Mouse (Mus musculus) CH12.LX (cell line): ENCODE data around the gene Cd8a. TPM values are rescaled to one million over a fixed set of nuclear protein-coding genes. Genes with fewer than 3 reads are reported as not detected.
A peak's percentile ranks its signal among the peaks of the same experiment; 100 is the strongest.

ENCODE experiments used
- DNase-seq: peaks from one replicate; pipeline ENCODE4 v3.0.0-alpha.2; 2013; ENCODE audit errors: extremely low read depth
- H3K27ac ChIP-seq: 2 replicates; pipeline ENCODE4 v1.5.1; 2012; ENCODE audit warnings: low read depth, mild to moderate bottlenecking, control low read depth, moderate library complexity; ENCODE audit not compliant: insufficient read depth
- H3K27me3 ChIP-seq: replicated peaks from 2 replicates; pipeline ENCODE3; 2012; ENCODE audit warnings: inconsistent platforms
- H3K36me3 ChIP-seq, 2 experiments: replicated peaks in 1 of 2; 2 replicates each; pipeline versions ENCODE3 to v1.6.1; 2012; ENCODE audit warnings: inconsistent platforms in 1 of 2, low read length in 1 of 2, mild to moderate bottlenecking in 1 of 2, mixed read lengths in 1 of 2, moderate library complexity in 1 of 2; ENCODE audit not compliant: control insufficient read depth in 1 of 2, insufficient read depth in 1 of 2
- H3K4me1 ChIP-seq, 2 experiments: 2 replicates each; pipeline ENCODE4 v1.6.1; 2012; ENCODE audit warnings: inconsistent platforms in 1 of 2, moderate library complexity in 1 of 2; ENCODE audit not compliant: insufficient read depth in 2 of 2, control insufficient read depth in 1 of 2
- H3K4me2 ChIP-seq: 2 replicates; pipeline ENCODE4 v1.6.1; 2012; ENCODE audit warnings: low read depth, mild to moderate bottlenecking, control low read depth; ENCODE audit not compliant: poor library complexity, insufficient read depth, severe bottlenecking
- H3K4me3 ChIP-seq, 3 experiments: fragments of 150-350 bp in 1 of 3; sonication (generic) in 1 of 3; replicated peaks in 1 of 3; 2 replicates each; pipeline versions ENCODE3 to v1.5.1; 2011 to 2012; ENCODE audit warnings: low read depth in 2 of 3, low read length in 2 of 3, mild to moderate bottlenecking in 2 of 3, moderate library complexity in 2 of 3, control low read depth in 1 of 3, improper control_type of control experiment in 1 of 3, inconsistent platforms in 1 of 3, mixed read lengths in 1 of 3; ENCODE audit not compliant: poor library complexity in 1 of 3
- H3K79me2 ChIP-seq: replicated peaks from 2 replicates; pipeline ENCODE4 v1.6.1; 2012; ENCODE audit warnings: mild to moderate bottlenecking, moderate library complexity; ENCODE audit not compliant: control insufficient read depth, poor library complexity, insufficient read depth, severe bottlenecking; ENCODE audit errors: extremely low read depth
- H3K9ac ChIP-seq: 2 replicates; pipeline ENCODE4 v1.6.1; 2012; ENCODE audit warnings: low read depth, mild to moderate bottlenecking, control low read depth, moderate library complexity; ENCODE audit not compliant: insufficient read depth
- H3K9me3 ChIP-seq: replicated peaks from 2 replicates; pipeline ENCODE3; 2012; ENCODE audit warnings: low read length, inconsistent platforms, mixed read lengths
- CTCF ChIP-seq, 2 experiments: IDR thresholded peaks in 1 of 2; conservative IDR thresholded peaks in 1 of 2; 2 replicates each; pipeline ENCODE4 v1.5.1; 2011 to 2012; ENCODE audit warnings: low read depth in 2 of 2, low read length in 2 of 2, improper control_type of control experiment in 1 of 2, inconsistent platforms in 1 of 2, mild to moderate bottlenecking in 1 of 2, moderate library complexity in 1 of 2
- ELF1 ChIP-seq: IDR thresholded peaks from 2 replicates; pipeline ENCODE4 v1.6.1; 2014; ENCODE audit warnings: low read depth, mild to moderate bottlenecking, inconsistent platforms, low read length, improper control_type of control experiment
- HCFC1 ChIP-seq: IDR thresholded peaks from 2 replicates; pipeline ENCODE4 v1.6.1; 2012; ENCODE audit warnings: low read depth, mild to moderate bottlenecking, inconsistent platforms, low read length, improper control_type of control experiment
- MAFK ChIP-seq: IDR thresholded peaks from 2 replicates; pipeline ENCODE4 v1.6.1; 2011; ENCODE audit warnings: low read length, improper control_type of control experiment; ENCODE audit not compliant: insufficient replicate concordance
- MAX ChIP-seq: IDR thresholded peaks from 2 replicates; pipeline ENCODE4 v1.6.1; 2011; ENCODE audit warnings: low read length, improper control_type of control experiment
- MEF2A ChIP-seq: IDR thresholded peaks from 2 replicates; pipeline ENCODE4 v1.6.1; 2014; ENCODE audit warnings: low read depth, mild to moderate bottlenecking, inconsistent platforms, low read length, improper control_type of control experiment, borderline replicate concordance
- POLR2A ChIP-seq: IDR thresholded peaks from 2 replicates; pipeline ENCODE4 v1.6.1; 2011; ENCODE audit warnings: low read depth, mild to moderate bottlenecking, improper control_type of control experiment, low read length
- RAD21 ChIP-seq: IDR thresholded peaks from 2 replicates; pipeline ENCODE4 v1.6.1; 2011; ENCODE audit warnings: low read depth, mild to moderate bottlenecking, low read length, improper control_type of control experiment, moderate library complexity
- SMC3 ChIP-seq: IDR thresholded peaks from 2 replicates; pipeline ENCODE4 v1.6.1; 2011; ENCODE audit warnings: low read depth, low read length, improper control_type of control experiment
- UBTF ChIP-seq: IDR thresholded peaks from 2 replicates; pipeline ENCODE4 v1.6.1; 2012; ENCODE audit warnings: low read depth, mild to moderate bottlenecking, inconsistent platforms, low read length, improper control_type of control experiment, moderate library complexity
- ZKSCAN1 ChIP-seq: IDR thresholded peaks from 2 replicates; pipeline ENCODE4 v1.6.1; 2012; ENCODE audit warnings: low read depth, inconsistent platforms, low read length, improper control_type of control experiment, borderline replicate concordance
- ZNF384 ChIP-seq: IDR thresholded peaks from 2 replicates; pipeline ENCODE4 v1.6.1; 2012; ENCODE audit warnings: low read depth, low read length, improper control_type of control experiment, inconsistent platforms
- dilution Hi-C: fragments of 300-500 bp; cut with MboI; formaldehyde crosslinking; loops from 2 replicates; pipeline ENCODE4 v1.14.3; 2020; ENCODE audit warnings: low sequenced_read_pairs; ENCODE audit not compliant: extremely low pct_unique_long_range_greater_than_20kb, extremely low pct_ligation_motif_present
- in situ Hi-C: fragments of 300-500 bp; cut with MboI; formaldehyde crosslinking; loops from 3 replicates; pipeline ENCODE4 v1.14.3; 2019; ENCODE audit warnings: low sequenced_read_pairs, low pct_ligation_motif_present, low pct_unique_long_range_greater_than_20kb, mixed read lengths
- polyA plus RNA-seq: library from polyadenylated mRNA; unstranded; fragments of >175 nt; gene quantifications from 2 replicates; pipeline ENCODE4 v1.2.1, GENCODE M21; 2012; ENCODE audit warnings: low read depth; ENCODE audit not compliant: insufficient read length
- total RNA-seq, 2 experiments: library from RNA; depleted of rRNA; stranded (reverse); fragments of 300-350 nt in 1 of 2; fragments of >200 nt in 1 of 2; gene quantifications; 2 replicates each; pipeline ENCODE4 v1.2.3; 2012 to 2014

Cd8a gene
- total and polyA plus RNA-seq, 3 experiments = 0.13 to 0.49 TPM; not detected in 1

DNA sequence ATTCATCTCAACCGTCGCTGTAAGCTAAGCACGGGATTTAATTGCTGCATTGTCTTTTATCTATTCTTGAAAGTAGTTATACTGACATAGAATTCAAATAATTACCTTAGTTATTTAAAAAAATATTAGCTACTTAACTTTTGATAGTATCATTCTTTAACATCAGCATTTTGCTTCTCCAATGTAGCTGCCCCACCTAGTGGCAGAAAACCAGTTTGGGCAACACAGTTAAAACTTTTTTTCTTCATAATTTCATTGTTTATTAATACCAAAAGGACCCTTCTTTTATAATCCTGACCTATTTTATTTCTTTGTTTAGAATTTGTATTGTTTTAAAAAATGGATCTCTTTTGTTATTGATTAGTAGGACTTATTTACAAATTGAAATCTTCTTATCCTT, 49.9 kb downstream of the Cd8a start:
- H3K27ac ChIP-seq = no peak overlapping the region
- TF ChIP-seq RAD21 (peak; percentile 69), SMC3 (peak; percentile 60), CTCF (conservative IDR thresholded peaks at IDR 0.05 in 1 of 2, IDR thresholded peaks at IDR 0.05 in 1 of 2; ENCODE audit: low read depth in 2 of 2, low read length in 2 of 2) (peak in 1 of 2 experiments; percentile 71; a peak in 2 of 4 replicates), ZKSCAN1 (no peak), ELF1 (no peak), MAFK (peak; percentile 70), ZNF384 (peak; percentile 63)
- TF ChIP-seq, all 38 proteins: peak for 5
- H3K9ac ChIP-seq = no peak overlapping the region
- no peaks in the 10 kb centered on the region for H3K27me3 ChIP-seq
- peaks cover 0 to 52% of the 10 kb centered on the region in 2 experiments for H3K36me3 ChIP-seq
- H3K4me3 ChIP-seq = no peak overlapping the region
- no peak overlapping the region for H3K4me2 ChIP-seq
- H3K4me1 ChIP-seq = peaks cover 0 to 2% of the 10 kb centered on the region in 2 experiments; a peak in 1 of 4 replicates
- in situ Hi-C loops = no loop called here
- H3K9me3 ChIP-seq = no peaks in the 10 kb centered on the region
- no peaks in the 10 kb centered on the region for H3K79me2 ChIP-seq
- DNase-seq = no peak
- dilution Hi-C loops = no loop called here

GRCm38 (mm10) chr6:71425681-71426080, 52.5 kb downstream of the Cd8a start:
- dilution Hi-C loops = no loop called here

DNA sequence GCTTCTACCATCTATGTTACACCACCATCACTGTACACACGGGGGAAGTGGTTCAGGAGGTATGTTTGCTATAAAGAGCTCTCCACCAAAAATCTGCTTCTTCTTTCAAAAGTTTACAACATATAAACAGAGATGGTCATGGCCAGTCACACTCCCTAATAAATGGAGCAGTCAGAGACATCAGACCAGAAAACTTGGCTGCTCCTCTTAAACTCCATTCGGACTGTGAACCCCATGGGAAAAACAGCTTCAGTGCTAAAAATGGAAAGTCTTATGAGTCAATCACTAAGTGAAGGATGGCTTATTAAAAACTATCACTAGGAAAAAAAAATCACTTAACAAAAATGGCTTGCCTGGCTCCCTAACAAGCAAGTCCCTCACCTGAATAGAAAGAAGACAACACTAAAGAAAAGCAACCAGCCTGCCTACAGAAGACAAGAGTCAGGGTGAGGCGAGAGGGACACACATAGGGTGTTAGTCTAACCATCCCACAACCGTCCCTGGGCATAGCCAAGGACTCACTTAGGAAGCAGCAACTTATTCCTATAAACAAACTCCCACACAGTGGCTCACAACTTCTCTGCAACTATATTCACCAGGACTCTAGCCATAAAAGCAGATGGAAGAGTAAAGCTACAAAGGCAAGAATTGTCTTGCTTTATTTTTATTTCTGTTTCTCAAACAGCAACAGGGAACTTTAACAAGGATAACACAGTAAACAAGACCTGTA, 54.9 kb downstream of the Cd8a start:
- TF ChIP-seq MAX = no peak
- TF ChIP-seq POLR2A = no peak
- no peak for TF ChIP-seq CTCF (conservative IDR thresholded peaks at IDR 0.05 in 1 of 2, IDR thresholded peaks at IDR 0.05 in 1 of 2; ENCODE audit: low read depth in 2 of 2, low read length in 2 of 2)
- TF ChIP-seq UBTF = no peak
- no peak for TF ChIP-seq HCFC1
- no peak for DNase-seq
- no peak overlapping the region for H3K9ac ChIP-seq
- no peak overlapping the region for H3K4me2 ChIP-seq
- dilution Hi-C loops (no loop called here), in situ Hi-C loops (loop anchor here (25.0 kb wide), 1 partner anchor 384 kb away; no protein-coding TSS in a partner anchor)
- H3K4me1 ChIP-seq = peaks cover 0 to 6% of the 10 kb centered on the region in 2 experiments; a peak in 3 of 4 replicates
- peaks cover 9% of the 10 kb centered on the region for H3K79me2 ChIP-seq
- peaks cover 0 to 36% of the 10 kb centered on the region in 2 experiments for H3K36me3 ChIP-seq
- H3K27me3 ChIP-seq = no peaks in the 10 kb centered on the region
- no peaks in the 10 kb centered on the region for H3K9me3 ChIP-seq
- H3K4me3 ChIP-seq = no peak overlapping the region
- no peak overlapping the region for H3K27ac ChIP-seq

More at GRCm38 (mm10) chr6:71425681-71426080, 52.5 kb downstream of the Cd8a start:
- no peaks in the 10 kb centered on the region; the same call in 1 of the 2 replicates for H3K79me2 ChIP-seq
- H3K9me3 ChIP-seq = no peaks in the 10 kb centered on the region
- no peak overlapping the region for H3K27ac ChIP-seq
- H3K36me3 ChIP-seq = peaks cover 0 to 50% of the 10 kb centered on the region in 2 experiments
- H3K4me2 ChIP-seq = no peak overlapping the region
- in situ Hi-C loops = loop anchor here (25.0 kb wide), 1 partner anchor 387 kb away; no protein-coding TSS in a partner anchor
- no peak for DNase-seq
- H3K4me1 ChIP-seq = peaks cover 0 to 6% of the 10 kb centered on the region in 2 experiments; a peak in 3 of 4 replicates
- no peak overlapping the region for H3K4me3 ChIP-seq
- H3K9ac ChIP-seq = no peak overlapping the region
- no peak for TF ChIP-seq MEF2A
- no peaks in the 10 kb centered on the region for H3K27me3 ChIP-seq

Other genes with a start within 250 kb of the Cd8a start
- not detected in 2 replicates for gene Thnsl2, start 229.0 kb upstream of the Cd8a start, total RNA-seq (2012; rRNA removed)
- not detected in 2 replicates for gene Thnsl2, start 229.0 kb upstream of the Cd8a start, total RNA-seq (2014; rRNA removed)
- gene Thnsl2, start 229.0 kb upstream of the Cd8a start, polyA plus RNA-seq = not detected in 2 replicates
- not detected in 2 replicates for gene Fabp1, start 173.6 kb upstream of the Cd8a start, total RNA-seq (2012; rRNA removed)
- gene Fabp1, start 173.6 kb upstream of the Cd8a start, total RNA-seq (2014; rRNA removed) = not detected in 2 replicates
- not detected in 2 replicates for gene Fabp1, start 173.6 kb upstream of the Cd8a start, polyA plus RNA-seq
- 16.7 and 18.7 TPM in 2 replicates for gene Krcc1, start 101.8 kb upstream of the Cd8a start, total RNA-seq (2012; rRNA removed)
- gene Krcc1, start 101.8 kb upstream of the Cd8a start, total RNA-seq (2014; rRNA removed) = 40.2 and 42.0 TPM in 2 replicates
- 23.6 and 28.2 TPM in 2 replicates for gene Krcc1, start 101.8 kb upstream of the Cd8a start, polyA plus RNA-seq
- gene Smyd1, start 51.2 kb upstream of the Cd8a start, total RNA-seq (2012; rRNA removed) = 0.08 TPM in 2 replicates
- 0.08 and 0.61 TPM in 2 replicates for gene Smyd1, start 51.2 kb upstream of the Cd8a start, total RNA-seq (2014; rRNA removed)
- 0.27 and 0.37 TPM in 2 replicates for gene Smyd1, start 51.2 kb upstream of the Cd8a start, polyA plus RNA-seq
- 0.21 and 0.25 TPM in 2 replicates for gene Cd8b1, start 50.6 kb upstream of the Cd8a start, total RNA-seq (2012; rRNA removed)
- gene Cd8b1, start 50.6 kb upstream of the Cd8a start, total RNA-seq (2014; rRNA removed) = 0.20 and 0.30 TPM in 2 replicates
- gene Cd8b1, start 50.6 kb upstream of the Cd8a start, polyA plus RNA-seq = 0.49 and 0.51 TPM in 2 replicates
- 19.1 and 23.4 TPM in 2 replicates for gene Rmnd5a, start 67.2 kb downstream of the Cd8a start, total RNA-seq (2012; rRNA removed)
- gene Rmnd5a, start 67.2 kb downstream of the Cd8a start, total RNA-seq (2014; rRNA removed) = 40.6 and 47.2 TPM in 2 replicates
- gene Rmnd5a, start 67.2 kb downstream of the Cd8a start, polyA plus RNA-seq = 22.7 and 23.5 TPM in 2 replicates
- 3.5 and 4.2 TPM in 2 replicates for gene Rnf103, start 120.5 kb downstream of the Cd8a start, total RNA-seq (2012; rRNA removed)
- 7.0 and 7.9 TPM in 2 replicates for gene Rnf103, start 120.5 kb downstream of the Cd8a start, total RNA-seq (2014; rRNA removed)
- gene Rnf103, start 120.5 kb downstream of the Cd8a start, polyA plus RNA-seq = 5.7 and 6.0 TPM in 2 replicates
- gene Chmp3, start 170.4 kb downstream of the Cd8a start, total RNA-seq (2012; rRNA removed) = 27.8 and 30.3 TPM in 2 replicates
- gene Chmp3, start 170.4 kb downstream of the Cd8a start, total RNA-seq (2014; rRNA removed) = 44.7 and 53.8 TPM in 2 replicates
- gene Chmp3, start 170.4 kb downstream of the Cd8a start, polyA plus RNA-seq = 68.1 and 76.5 TPM in 2 replicates